Mouse (Mus musculus) adrenal gland, postnatal 4 days (tissue): ENCODE data around the gene Ssbp3. TPM values are rescaled to one million over a fixed set of nuclear protein-coding genes. Genes with fewer than 3 reads are reported as not detected.

Experiments
- DNase-seq, 2 experiments: peaks; one replicate each; pipeline ENCODE4 v3.0.0; 2021 to 2022; ENCODE audit warnings: low spot score in 2 of 2, mixed read lengths in 2 of 2
- total RNA-seq, 2 experiments: library from RNA; stranded (reverse); gene quantifications; 2 replicates each; pipeline ENCODE4 v1.2.3; 2021

Gene Ssbp3
- total RNA-seq, 2 experiments from 2014 or later = 95.2 to 103 TPM

GRCm38 (mm10) chr4:106958117-106958516 lies 47.6 kb downstream of the Ssbp3 start:
- DNase-seq = no peak

- DNase-seq = no peak
Measured at GRCm38 (mm10) chr4:106958561-106958960, 48.1 kb downstream of the Ssbp3 start.

GRCm38 (mm10) chr4:106959506-106960302 lies 49.2 kb downstream of the Ssbp3 start:
- DNase-seq = no peak

- DNase-seq = no peak
Measured at GRCm38 (mm10) chr4:106960476-106960875, 50.0 kb downstream of the Ssbp3 start.

- no peak for DNase-seq
Measured at GRCm38 (mm10) chr4:106961321-106961720, 50.8 kb downstream of the Ssbp3 start.

- DNase-seq = no peak
Measured at GRCm38 (mm10) chr4:106964356-106964755, 53.9 kb downstream of the Ssbp3 start.

GRCm38 (mm10) chr4:106964996-106965395 lies 54.5 kb downstream of the Ssbp3 start:
- no peak for DNase-seq

- DNase-seq = no peak
Measured at GRCm38 (mm10) chr4:106966443-106966842, 55.9 kb downstream of the Ssbp3 start.

GRCm38 (mm10) chr4:106968910-106969309 lies 58.4 kb downstream of the Ssbp3 start:
- no peak for DNase-seq

GRCm38 (mm10) chr4:106970786-106971185 lies 60.3 kb downstream of the Ssbp3 start:
- DNase-seq = no peak

- no peak for DNase-seq
Measured at GRCm38 (mm10) chr4:106972061-106972460, 61.6 kb downstream of the Ssbp3 start.

- DNase-seq = no peak
Measured at GRCm38 (mm10) chr4:106972461-106973384, 62.2 kb downstream of the Ssbp3 start.

GRCm38 (mm10) chr4:106975324-106975723 lies 64.8 kb downstream of the Ssbp3 start:
- DNase-seq = no peak

GRCm38 (mm10) chr4:106975890-106976289 lies 65.4 kb downstream of the Ssbp3 start:
- DNase-seq = no peak

GRCm38 (mm10) chr4:106976576-106976975 lies 66.1 kb downstream of the Ssbp3 start:
- DNase-seq = no peak

GRCm38 (mm10) chr4:106977218-106977651 lies 66.7 kb downstream of the Ssbp3 start:
- DNase-seq = no peak

GRCm38 (mm10) chr4:106978376-106978775 lies 67.9 kb downstream of the Ssbp3 start:
- DNase-seq = no peak

- DNase-seq = no peak
Measured at GRCm38 (mm10) chr4:106980669-106981068, 70.2 kb downstream of the Ssbp3 start.

- no peak for DNase-seq
Measured at GRCm38 (mm10) chr4:106981385-106982103, 71.0 kb downstream of the Ssbp3 start.

- DNase-seq = no peak
Measured at GRCm38 (mm10) chr4:106982344-106983121, 72.0 kb downstream of the Ssbp3 start.
